Mouse (Mus musculus) embryo, embryonic 9.5 days (tissue): ENCODE results near the gene Vamp4.
"Not testable (repeated sequence)": the region's sequence is repeated elsewhere in the genome, so short reads cannot be mapped to it uniquely, and the experiment has no call there.

Experiments
- DNase-seq: peaks from one replicate; pipeline ENCODE4 v3.0.0-alpha.2; 2017; ENCODE audit errors: extremely low spot score

Gene Vamp4

DNA sequence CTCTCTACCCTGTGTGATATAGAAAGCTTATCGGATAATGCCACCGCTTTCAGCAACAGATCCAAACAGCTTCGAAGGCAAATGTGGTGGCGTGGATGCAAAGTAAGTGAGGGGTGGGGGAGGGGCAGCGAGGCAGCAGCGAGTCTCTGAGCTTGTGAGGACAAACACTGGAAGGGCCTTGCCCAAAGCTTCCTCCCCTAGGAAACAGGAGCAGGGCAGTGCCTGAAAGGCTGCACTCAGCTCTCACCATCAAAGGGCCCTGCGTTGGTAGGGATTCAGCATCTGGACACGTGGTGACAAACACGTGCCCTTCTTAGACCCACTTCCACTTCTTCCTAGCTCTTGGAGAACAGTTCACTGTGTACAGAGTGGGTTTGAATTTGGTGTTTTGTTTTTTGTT, 19.1 kb downstream of the Vamp4 start:
- peak; percentile 74 for DNase-seq

DNA sequence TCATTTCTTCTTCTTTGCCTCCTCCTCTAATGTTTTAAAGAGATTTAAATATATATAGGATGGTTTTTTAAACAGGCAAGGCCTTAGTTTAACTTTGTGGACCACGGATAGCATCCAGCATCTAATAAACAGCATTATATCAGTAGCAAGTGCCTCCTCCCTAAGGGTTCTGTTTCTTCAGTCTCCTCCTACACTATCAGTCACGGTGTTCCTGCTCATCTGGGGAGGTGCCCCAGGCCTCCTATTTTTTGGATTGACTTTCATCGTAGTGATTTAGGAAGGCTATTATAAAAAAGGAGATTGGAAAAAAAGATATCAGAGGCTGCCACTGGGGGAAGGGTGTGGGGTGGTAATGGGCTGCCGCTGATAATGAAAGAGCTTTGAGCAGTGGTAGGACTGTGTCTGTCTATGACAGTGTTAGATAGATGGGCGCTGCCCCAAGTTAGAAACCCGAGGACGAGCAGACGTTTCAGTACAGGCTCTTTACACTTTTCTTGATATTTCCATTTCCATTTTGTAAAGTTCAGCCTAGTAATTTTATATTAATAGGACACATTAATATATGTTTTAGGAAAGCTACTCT, 20.2 kb downstream of the Vamp4 start:
- no peak for DNase-seq

DNA sequence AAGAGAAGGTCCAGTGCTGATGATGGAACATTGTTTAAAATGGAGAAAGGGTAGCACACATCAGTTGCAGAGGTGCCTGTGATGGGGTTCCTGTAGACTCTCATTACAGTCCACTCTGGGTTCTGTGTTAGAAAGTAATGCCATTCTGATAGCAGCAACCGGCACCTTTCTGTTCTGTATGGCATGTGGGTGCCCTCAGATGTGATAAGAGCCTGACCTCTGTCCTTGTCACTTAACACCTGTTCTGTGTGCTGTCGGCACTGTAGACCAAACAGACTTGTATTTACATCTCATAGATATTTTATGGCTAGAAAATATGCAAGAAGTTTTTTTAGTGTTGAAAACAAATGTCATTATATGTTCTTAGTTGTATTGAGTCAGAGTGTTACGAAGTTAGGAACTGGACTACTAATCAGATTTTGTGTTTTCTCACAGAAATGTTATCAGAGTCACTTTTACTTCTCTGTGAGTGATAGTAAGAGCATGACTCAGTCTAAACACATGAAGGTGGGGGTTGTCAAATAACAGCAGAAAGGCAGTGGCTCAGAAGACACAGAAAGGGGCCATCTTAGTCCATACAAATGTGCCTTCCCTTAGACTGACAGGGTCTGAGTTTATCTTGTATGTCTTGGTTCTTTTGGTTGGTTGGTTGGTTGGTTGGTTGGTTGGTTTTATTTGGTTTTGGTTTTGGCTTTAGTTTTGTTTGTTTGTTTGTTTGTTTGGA, 27.2 kb downstream of the Vamp4 start:
- DNase-seq, result no peak

DNA sequence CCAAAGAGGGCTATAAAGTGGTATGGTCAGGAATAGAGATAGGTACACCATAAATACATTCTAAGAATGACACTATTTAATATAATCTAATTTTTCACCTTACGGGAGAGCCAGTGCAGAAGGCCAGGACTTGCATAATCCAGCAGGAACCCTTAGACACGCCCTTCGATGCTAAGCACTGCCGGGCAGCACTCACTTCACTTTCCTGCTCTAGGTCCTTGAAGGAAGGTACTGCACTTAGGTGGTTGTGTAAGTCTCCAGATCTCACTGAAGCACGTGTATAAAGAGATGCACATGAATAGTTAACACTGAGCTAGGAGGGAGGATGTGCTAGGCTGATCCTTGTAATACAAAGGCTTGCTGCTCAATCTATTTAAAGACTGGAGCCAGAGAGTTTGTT, 29.3 kb downstream of the Vamp4 start:
- no peak for DNase-seq

DNA sequence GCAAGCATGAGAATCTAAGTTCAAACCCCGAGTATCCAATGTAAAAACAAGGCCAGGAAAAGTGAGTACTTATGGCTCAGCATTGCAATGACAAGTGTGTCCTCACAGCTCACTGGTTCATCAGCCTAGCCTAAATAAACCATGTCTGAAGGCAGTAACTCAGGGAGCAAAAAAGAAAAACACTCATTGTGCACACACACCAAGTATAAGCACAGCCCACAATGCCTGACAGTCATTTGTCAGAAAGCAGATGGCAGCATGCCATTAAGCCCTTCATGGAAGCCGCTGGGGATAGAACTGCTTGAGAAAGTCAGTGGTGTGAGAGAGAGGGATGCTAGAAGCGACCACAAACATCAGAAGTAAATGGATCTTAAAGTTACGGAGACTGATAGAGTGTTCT, 31.0 kb downstream of the Vamp4 start:
- DNase-seq, result no peak

DNA sequence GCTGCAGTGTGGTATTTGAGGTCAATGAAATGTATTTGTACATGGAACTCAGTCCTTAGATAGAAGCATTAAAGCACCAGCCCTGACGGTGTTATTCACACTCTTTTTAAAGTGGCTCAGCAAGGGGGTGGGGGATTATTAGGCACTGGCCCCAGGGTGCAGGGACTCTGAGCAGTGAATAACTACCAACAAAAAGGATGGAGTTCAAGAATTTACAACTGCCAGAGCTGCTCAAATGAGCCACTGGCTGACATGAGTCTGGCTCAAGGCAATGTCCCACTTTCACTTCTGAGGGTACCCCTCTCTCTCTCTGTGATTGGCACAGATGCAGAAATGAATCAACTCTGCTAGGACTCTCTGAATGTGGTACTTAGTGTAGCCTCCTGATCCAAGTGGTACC, 37.8 kb downstream of the Vamp4 start:
- no peak for DNase-seq

DNA sequence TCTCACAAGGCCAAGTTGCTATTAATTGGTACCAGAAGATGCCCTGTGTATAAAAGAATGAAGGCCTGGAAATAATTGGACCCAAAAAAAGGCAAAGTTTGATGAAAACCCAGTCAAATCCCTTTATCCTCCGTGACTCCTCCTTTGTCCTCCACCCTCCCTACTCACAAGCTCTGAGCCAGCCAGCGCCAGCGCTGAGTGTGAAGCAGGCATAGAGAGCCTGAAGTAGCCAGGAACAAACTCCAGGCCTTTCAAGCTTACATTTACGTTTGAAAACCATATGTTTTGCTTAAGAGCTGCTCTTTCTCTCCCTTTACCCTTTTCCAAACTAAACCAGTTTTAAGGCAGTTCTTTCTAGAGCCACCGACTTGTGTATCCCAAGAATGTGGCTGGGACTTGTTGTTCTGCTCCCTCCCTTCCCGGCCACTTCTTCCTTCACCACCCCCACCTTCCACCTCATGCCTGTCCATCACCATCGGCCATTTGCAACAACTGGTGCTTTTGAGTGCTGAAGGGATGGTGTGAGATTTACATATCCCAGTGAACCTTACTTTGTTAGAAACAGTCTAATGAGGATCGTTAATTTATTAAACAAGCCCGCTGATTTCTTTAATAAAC, 39.4 kb downstream of the Vamp4 start:
- DNase-seq, result no peak

DNA sequence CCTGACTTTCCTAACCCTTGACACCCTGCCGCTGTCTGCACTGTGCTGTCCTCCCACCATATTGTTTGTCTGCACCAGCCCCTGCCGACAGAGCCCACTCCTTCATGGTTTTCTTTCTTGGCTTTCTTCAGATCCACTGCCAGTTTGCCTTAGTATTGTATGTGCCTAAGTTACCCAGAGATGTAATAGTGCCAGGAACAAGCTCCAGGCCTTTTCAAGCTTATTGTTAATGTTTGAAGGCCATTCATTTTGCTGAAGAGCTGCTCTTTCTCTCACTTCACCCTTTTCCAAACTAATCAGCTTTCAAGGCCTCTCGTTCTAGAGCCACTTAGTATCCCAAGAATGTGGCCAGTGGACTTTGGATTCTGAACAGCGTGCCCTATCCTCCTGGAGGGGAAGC, 40.9 kb downstream of the Vamp4 start:
- no peak for DNase-seq

DNA sequence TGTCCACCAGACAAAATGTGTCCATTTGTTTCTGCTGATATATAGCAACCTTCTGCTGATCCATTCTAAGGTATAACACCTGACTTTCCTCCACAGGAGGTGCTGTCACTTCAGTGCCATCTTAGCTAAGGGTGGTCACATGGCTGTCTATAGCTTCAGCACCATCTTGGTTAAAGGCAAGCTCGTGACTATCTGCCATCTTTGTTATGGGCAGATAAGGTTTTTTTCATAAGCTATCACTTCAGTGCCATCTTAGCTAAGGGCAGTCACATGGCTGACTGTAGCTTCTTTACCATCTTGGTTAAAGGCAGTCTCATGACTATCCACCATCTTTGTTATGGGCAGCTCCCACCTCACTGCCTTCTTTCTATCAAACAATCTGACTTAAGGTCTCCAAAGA, 45.2 kb downstream of the Vamp4 start:
- no peak for DNase-seq

DNA sequence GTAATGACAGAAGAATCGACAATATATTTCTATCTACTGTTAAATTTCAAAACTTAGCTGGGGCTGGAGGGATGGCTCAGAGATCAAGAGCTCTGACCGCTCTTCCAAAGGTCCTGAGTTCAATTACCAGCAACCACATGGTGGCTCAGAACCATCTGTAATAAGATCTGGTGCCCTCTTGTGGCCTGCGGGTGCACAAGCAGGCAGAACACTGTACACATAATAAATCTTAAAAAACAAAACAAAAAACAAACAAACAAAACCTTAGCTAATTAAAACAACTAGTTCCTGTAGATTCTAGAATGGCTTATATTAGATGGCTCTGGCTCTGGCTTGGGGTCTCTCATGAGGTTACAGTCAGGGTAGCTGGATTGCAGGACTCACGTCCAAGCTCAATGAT, 50.2 kb downstream of the Vamp4 start:
- no peak for DNase-seq

DNA sequence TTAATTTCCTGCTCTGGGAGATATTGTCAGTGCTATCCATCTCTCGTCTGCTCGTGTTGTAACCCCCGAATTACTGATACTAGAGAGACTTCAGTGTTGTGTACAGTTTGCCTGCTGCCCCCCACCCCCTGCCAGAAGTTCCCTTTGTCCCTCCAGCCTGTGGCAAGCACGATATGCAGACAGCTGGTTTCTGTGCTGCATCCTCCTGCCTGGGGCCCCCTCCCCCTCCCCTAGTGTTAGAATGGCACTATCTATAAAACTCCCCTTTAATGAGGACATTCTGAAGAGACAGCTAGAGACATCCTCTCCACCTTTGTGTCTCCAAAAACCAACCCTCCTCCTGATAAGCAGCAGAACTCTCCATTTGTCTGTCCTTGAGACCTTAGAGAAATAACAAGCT, 53.6 kb downstream of the Vamp4 start:
- DNase-seq, result no peak

DNA sequence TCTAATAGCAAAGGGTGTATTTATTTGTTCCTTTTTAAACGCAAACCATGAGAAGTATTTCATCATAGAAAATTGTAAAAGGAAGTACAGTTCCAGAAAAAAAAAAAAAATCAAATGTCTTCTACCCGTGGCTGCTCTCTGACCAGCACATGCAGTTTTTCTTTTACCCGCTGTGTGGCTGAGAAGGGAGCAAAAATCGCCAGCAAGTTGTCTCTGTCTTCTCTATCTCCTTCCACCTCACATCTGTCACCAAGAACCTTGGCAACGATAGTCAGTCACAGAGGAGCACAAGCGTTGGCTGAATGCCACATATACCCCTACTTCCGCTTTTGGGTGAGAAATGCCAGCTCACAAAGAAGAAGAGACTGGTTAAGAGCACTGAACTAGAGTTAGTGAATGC, 54.9 kb downstream of the Vamp4 start:
- DNase-seq, result no peak

DNA sequence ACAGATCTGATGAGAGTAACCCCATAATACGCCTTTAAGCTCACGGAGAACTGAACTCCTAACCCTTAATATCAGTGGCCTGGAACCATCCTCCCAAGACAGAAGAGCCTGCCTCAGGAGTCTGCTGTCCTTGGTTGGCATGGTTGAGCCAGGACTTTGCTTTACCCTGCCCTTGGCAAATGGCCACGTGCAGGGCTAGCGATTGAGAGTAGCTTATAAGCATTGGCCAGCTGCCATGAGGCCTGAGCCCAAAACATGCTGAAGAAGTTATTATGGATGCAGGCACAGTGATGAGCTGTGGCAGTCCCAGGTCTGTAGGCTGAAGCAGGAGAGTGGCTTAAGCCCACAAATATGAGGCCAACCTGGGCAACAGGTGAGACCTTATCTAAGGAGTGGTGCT, 57.5 kb downstream of the Vamp4 start:
- DNase-seq, result not testable (repeated sequence)

DNA sequence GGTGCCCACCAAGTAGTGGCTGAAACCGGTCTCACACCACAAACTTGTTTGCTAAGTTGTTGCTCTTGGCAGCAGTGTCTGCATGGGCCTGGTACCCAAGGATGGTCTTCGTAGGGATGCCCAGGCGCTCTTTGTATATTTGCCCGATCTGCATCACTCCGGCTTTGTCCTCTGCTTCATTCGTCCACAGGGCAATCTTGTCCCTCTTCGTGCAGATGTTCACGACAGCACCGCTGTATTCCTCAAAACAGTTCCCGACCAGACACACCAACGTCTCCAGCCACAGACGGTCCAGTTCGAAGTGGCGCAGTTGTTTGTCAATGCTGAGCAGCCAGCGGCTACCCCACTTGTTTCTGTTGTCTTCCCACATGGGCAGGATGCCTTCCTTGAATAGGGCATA, 58.0 kb downstream of the Vamp4 start:
- not testable (repeated sequence) for DNase-seq

DNA sequence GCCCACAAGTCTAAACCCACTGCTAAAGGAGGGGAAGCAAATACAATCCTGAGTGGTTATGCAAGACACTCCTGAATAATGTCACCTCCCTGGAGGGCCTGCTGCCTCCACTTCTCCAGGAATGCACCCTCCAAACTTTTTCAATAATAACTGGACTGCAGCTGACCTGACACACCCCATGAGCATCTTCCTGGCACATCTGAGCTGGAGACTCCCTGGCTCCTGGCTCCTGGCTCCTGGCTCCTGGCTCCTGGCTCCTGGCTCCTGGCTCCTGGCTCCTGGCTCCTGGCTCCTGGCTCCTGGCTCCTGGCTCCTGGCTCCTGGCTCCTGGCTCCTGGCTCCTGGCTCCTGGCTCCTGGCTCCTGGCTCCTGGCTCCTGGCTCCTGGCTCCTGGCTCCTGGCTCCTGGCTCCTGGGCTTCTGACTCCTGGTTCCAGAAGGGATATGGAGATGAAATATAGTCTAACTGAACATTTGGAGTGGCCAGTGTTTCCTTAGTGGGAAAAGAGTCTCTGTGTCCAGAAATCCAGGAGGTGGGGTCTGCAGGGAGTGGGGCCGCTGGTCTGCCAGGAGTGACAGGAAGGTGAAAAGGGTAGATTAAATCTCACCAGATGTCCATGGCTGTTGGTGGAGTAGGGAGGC, 65.1 kb downstream of the Vamp4 start:
- not testable (repeated sequence) for DNase-seq

DNA sequence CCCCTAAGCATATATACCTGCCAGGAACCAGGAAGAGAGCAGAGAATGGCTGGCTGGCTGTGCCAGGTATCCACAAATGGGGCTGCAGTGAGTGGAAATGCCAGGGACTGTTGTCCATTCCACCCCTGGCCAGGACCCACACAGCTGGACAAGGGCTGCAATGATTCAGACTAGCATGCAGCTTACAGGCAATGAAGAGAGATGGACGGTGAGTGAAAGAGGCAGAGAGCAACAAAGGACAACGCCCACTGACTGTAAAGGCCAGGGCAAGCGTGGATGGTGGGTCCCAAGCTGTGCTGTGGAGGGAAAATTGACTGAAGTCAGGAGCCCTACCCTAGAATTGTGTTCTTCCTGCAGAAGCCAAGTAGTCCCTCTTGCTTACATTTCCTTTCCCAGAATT, 66.2 kb downstream of the Vamp4 start:
- no peak for DNase-seq

DNA sequence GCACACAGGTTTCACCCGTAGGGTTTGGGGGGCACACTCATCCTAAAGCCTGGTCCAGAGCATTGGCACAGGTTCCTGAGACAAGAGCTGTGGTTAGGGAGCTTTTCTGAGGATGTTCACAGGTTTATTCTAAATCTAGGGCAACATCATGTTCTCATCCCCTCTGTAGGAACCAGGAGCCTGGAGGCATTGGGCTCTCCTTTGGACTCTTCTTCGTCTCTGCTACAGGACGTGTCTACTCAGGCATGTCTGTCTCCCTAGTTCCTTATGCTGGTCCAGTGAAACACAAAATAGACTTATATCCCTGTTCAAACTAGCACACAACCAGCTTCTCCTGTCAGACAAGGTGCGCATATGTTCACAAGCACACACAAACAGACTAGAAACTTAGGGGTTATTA, 68.2 kb downstream of the Vamp4 start:
- no peak for DNase-seq

DNA sequence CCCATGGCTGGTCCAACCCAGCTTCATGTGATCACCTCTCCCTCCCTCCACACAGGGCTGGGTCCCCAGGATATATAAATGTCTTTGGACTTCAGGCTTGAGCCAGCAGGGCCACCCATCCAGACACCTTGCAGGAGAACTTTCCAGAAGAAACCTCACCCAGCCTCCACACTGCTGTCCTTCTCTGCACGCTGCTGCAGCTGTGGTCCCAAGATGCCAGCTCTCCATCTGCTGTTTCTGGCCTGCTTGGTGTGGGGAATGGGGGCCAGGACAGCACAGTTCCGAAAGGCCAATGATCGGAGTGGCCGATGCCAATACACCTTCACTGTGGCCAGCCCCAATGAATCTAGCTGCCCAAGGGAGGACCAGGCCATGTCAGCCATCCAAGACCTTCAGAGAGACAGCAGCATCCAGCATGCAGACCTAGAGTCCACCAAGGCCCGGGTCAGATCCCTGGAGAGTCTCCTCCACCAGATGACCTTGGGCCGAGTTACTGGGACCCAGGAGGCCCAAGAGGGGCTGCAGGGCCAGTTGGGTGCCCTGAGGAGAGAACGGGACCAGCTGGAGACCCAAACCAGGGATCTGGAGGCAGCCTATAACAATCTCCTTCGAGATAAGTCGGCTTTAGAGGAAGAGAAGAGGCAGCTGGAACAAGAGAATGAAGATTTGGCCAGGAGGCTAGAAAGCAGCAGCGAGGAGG, 68.9 kb downstream of the Vamp4 start, which contains the start of gene Myoc:
Gene Myoc (plus strand): TSS at position 105 of the 700 bp plus-strand sequence.
- no peak for DNase-seq

DNA sequence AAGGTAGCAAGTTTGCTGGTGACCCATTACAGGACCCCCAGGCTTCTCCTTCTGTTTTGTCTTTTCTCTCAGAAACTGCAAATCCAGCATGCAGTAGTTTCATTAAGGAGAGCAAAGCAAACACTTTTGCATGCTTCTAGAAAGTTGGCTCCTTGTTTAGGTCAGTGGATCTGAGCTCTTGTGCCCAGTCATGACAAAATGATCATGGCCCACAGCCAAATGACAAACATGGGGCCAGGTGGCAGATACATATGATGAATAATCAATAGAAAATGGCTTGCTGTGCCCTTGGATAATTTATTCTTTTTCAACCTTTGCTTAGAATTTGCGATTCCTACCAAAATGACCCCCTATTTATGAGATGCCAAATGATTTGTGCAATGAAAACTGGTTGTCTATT, 69.5 kb downstream of the Vamp4 start:
- DNase-seq, result no peak

DNA sequence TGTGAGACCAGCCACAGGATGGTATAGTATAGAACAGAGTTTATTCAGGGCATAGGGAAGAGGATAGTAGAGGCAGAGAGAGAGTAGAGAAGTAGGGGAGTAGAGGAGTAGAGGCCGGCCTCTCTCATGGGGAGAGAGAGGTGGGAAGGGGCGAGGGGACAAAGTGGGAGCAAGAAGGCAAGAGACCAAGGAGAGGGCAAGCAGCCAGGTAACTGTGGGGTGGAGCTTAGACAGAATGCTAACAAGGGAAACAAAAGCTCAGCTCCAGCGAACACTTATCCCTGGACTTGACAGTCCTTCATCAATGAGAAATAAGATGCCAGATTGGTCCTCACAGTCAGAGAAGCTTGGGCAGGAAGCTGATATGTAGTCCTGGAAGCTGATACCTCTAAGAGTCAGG, 72.3 kb downstream of the Vamp4 start:
- no peak for DNase-seq

DNA sequence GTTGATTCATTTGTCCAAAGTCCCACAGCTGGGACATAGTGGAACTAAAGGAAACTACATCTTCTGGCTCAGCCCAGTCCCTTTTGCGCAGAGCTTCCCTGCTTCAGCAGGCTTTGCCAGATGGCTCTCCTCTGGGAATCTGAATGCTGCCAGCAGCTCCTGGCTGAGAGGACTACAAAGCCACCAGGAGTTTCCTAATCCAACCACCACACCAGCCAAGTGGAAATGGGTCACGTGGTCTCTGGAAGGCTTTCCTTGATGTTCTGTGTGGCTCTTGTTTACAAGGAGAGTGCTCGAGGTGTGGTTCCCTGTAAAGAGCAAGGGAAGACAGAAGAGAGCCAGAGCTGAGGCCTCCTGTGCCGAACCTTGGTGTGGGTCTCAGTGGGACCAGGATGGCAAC, 73.4 kb downstream of the Vamp4 start:
- DNase-seq, result no peak

DNA sequence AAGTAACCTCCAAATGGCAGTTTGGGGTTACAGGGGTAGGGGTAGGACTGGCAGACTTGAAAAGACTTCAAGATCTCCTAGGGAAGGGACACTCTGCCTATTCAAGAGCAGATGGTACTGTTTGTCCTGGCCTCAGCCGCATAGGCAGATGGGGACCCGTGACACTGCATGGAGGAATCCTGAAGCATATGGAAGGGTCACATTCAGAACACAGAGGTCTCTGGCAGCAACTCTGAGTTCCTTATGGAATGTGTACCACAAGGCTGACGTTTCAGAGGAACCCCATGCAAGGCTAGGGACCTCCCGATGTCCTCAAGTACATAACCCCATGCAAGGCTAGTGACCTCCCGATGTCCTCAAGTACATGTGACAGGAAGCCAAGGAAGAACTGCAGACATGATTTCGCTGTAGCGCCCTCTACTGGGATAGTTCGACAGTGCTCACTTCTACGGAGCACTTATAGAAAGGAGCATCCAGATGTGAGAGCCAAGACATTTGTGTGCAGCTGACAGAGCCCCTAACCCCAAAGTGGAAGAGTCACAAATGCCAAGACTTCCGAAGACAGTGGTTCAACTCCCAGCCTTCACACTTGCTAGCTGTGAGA, 75.9 kb downstream of the Vamp4 start:
- no peak for DNase-seq
